In the genomic region with DNA sequence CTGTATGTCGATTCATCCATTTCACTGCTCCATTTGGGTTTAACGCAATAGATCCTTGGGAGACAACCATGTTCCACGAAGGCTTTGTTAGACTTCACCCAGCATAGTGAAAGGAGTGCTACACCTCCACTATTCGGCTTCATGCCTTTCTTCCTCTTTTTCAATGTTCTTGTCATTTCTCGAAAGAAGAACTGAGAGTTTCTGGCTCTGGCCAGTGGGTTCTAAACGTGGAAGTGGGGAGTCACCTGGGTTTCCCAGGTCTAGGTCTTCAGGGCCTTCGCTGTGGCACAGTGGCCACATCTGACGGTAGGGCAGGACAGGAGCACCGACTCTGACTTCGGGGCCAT, we compare ENCODE assay signal across 8 mouse cellular contexts. TPM values are rescaled to one million over a fixed set of nuclear protein-coding genes. Genes with fewer than 3 reads are reported as not detected.
A peak's percentile ranks its signal among the peaks of the same experiment; 100 is the strongest.
DNase-seq lines count a peak whose midpoint lies in the region; ATAC-seq and TF ChIP-seq lines count a peak whose summit lies in the region.

No protein-coding gene starts in this region.

- in situ Hi-C loops in ES-E14 (cut with MboI; ENCODE audit: low sequenced_read_pairs in 2 of 2, unreplicated experiment in 2 of 2): no loop called here

- ATAC-seq in heart, embryonic 12.5 days (ENCODE audit: insufficient number of reproducible peaks, low FRiP score): no peak
- ATAC-seq in hematopoietic stem cell, adult 5-6 weeks (replicated peaks in 1 of 2; ENCODE audit: insufficient read depth in 1 of 2, low FRiP score in 2 of 2, low TSS enrichment in 1 of 2, low read depth in 1 of 2, poor library complexity in 2 of 2, severe bottlenecking in 2 of 2): peak; percentile 18 to 26

- peak overlapping the region; percentile 90 for H3K4me3 ChIP-seq in heart, embryonic 12.5 days
- peak overlapping the region; percentile 84 to 93; a peak in 2 of 4 replicates for H3K4me3 ChIP-seq in ES-E14 (ENCODE audit: insufficient read depth in 1 of 2, low read depth in 1 of 2, low read length in 2 of 2, poor library complexity in 1 of 2, severe bottlenecking in 1 of 2)
- H3K4me3 ChIP-seq in midbrain, embryonic 10.5 days: peak overlapping the region; percentile 91

- no peaks in the 10 kb centered on the region for H3K9me3 ChIP-seq in heart, embryonic 12.5 days (replicated peaks)
- H3K9me3 ChIP-seq in ES-E14 (ENCODE audit: control insufficient read depth, insufficient read depth, low read depth, low read length): no peaks in the 10 kb centered on the region
- no peaks in the 10 kb centered on the region for H3K9me3 ChIP-seq in midbrain, embryonic 10.5 days (replicated peaks)

- H3K27ac ChIP-seq in heart, embryonic 12.5 days (ENCODE audit: poor library complexity, severe bottlenecking): peak overlapping the region; percentile 98; the same call in 1 of the 2 replicates
- no peak overlapping the region for H3K27ac ChIP-seq in ES-E14 (ENCODE audit: insufficient read depth, low read depth, low read length, poor library complexity, severe bottlenecking)
- peak overlapping the region; percentile 98 for H3K27ac ChIP-seq in midbrain, embryonic 10.5 days (replicated peaks)

- no peaks in the 10 kb centered on the region for H3K27me3 ChIP-seq in heart, embryonic 12.5 days (replicated peaks)
- no peaks in the 10 kb centered on the region for H3K27me3 ChIP-seq in midbrain, embryonic 10.5 days (ENCODE audit: low read depth, poor library complexity, severe bottlenecking)

- peaks cover 50% of the 10 kb centered on the region for H3K36me3 ChIP-seq in heart, embryonic 12.5 days
- H3K36me3 ChIP-seq in ES-E14 (ENCODE audit: control insufficient read depth, insufficient read depth, low read length, poor library complexity, severe bottlenecking): peaks cover 23% of the 10 kb centered on the region; the same call in 1 of the 2 replicates
- peaks cover 69% of the 10 kb centered on the region for H3K36me3 ChIP-seq in midbrain, embryonic 10.5 days

- H3K4me1 ChIP-seq in heart, embryonic 12.5 days (replicated peaks): peaks cover 20% of the 10 kb centered on the region
- H3K4me1 ChIP-seq in ES-E14 (ENCODE audit: control insufficient read depth in 2 of 2, insufficient read depth in 2 of 2, low read length in 2 of 2, poor library complexity in 1 of 2): peaks cover 2 to 4% of the 10 kb centered on the region in 2 experiments; a peak in 2 of 4 replicates
- H3K4me1 ChIP-seq in midbrain, embryonic 10.5 days: peaks cover 30% of the 10 kb centered on the region

- no peak for DNase-seq in heart, adult 9 months (ENCODE audit: low spot score in 2 of 2)
- DNase-seq in ES-E14 (ENCODE audit: low read depth, low spot score): no peak
- DNase-seq in midbrain, embryonic 10.5 days (ENCODE audit: low spot score): peak; percentile 26
- DNase-seq in urinary bladder, postnatal 14 days (ENCODE audit: low spot score): no peak
- no peak for DNase-seq in embryo, embryonic 10 days (ENCODE audit: low spot score)
- DNase-seq in layer of hippocampus, adult 18-20 months (ENCODE audit: low spot score in 2 of 2): no peak

- WGBS in heart, embryonic 12.5 days: 32% methylated on average over 10 of the region's 10 CpGs
- WGBS in midbrain, embryonic 10.5 days: 38% methylated on average over 10 of the region's 10 CpGs

- peak overlapping the region; percentile 95; the same call in 1 of the 2 replicates for H3K9ac ChIP-seq in heart, embryonic 12.5 days
- no peak overlapping the region for H3K9ac ChIP-seq in ES-E14 (ENCODE audit: insufficient read depth, low read depth, low read length, poor library complexity, severe bottlenecking)

- H3K4me2 ChIP-seq in heart, embryonic 12.5 days: peak overlapping the region; percentile 78

TF ChIP-seq in ES-E14, 5 proteins besides CTCF, POLR2A, EP300 and RAD21:
- TF ChIP-seq ZNF384 (IDR thresholded peaks at IDR 0.05; ENCODE audit: low read depth, low read length): no peak
- TF ChIP-seq HCFC1 (IDR thresholded peaks at IDR 0.05; ENCODE audit: borderline replicate concordance, insufficient read depth, low read length): no peak
- TF ChIP-seq ZC3H11A (IDR thresholded peaks at IDR 0.05; ENCODE audit: borderline replicate concordance, low read depth, low read length): no peak
- TF ChIP-seq CHD2 (IDR thresholded peaks at IDR 0.05; ENCODE audit: low read depth, low read length): no peak
- TF ChIP-seq MAFK (IDR thresholded peaks at IDR 0.05; ENCODE audit: insufficient read depth, low read depth, low read length): no peak

RNA-seq across cellular contexts. Expression of gene Dennd4b, which starts 0.3 kb away (rescaled TPM):
- 6.1 and 8.2 TPM in 2 replicates for polyA plus RNA-seq in heart, embryonic 12.5 days (2016; fragmentation: Nextera tagmentation; extraction: Ambion mirVana)
- 4.1 and 8.2 TPM in 2 replicates for total RNA-seq in ES-E14 (2012; rRNA removed)
- total RNA-seq in hematopoietic stem cell, adult 5-6 weeks (2017): 15.7 and 19.6 TPM in 2 replicates
- 6.9 and 7.0 TPM in 2 replicates for polyA plus RNA-seq in midbrain, embryonic 10.5 days (2016; fragmentation: Nextera tagmentation; extraction: Ambion mirVana)
- 10 to 100 TPM; 30.1 to 31.9 TPM for total RNA-seq in layer of hippocampus, adult 18-20 months (2021)

RNA-seq across cellular contexts. Expression of gene Crtc2, which starts 10.7 kb away (rescaled TPM):
- 14.6 and 18.7 TPM in 2 replicates for polyA plus RNA-seq in heart, embryonic 12.5 days (2016; fragmentation: Nextera tagmentation; extraction: Ambion mirVana)
- total RNA-seq in ES-E14 (2012; rRNA removed): 9.8 and 11.8 TPM in 2 replicates
- 15.1 and 18.8 TPM in 2 replicates for total RNA-seq in hematopoietic stem cell, adult 5-6 weeks (2017)
- 18.5 and 20.9 TPM in 2 replicates for polyA plus RNA-seq in midbrain, embryonic 10.5 days (2016; fragmentation: Nextera tagmentation; extraction: Ambion mirVana)
- 10 to 100 TPM; 36.4 to 45.7 TPM for total RNA-seq in layer of hippocampus, adult 18-20 months (2021)

RNA-seq across cellular contexts. Expression of gene Slc39a1, which starts 16.7 kb away (rescaled TPM):
- 63.5 and 67.8 TPM in 2 replicates for polyA plus RNA-seq in heart, embryonic 12.5 days (2016; fragmentation: Nextera tagmentation; extraction: Ambion mirVana)
- 88.4 and 115 TPM in 2 replicates for total RNA-seq in ES-E14 (2012; rRNA removed)
- 48.2 and 61.7 TPM in 2 replicates for total RNA-seq in hematopoietic stem cell, adult 5-6 weeks (2017)
- 69.6 and 81.8 TPM in 2 replicates for polyA plus RNA-seq in midbrain, embryonic 10.5 days (2016; fragmentation: Nextera tagmentation; extraction: Ambion mirVana)
- 10 to 100 TPM; 39.0 to 45.3 TPM for total RNA-seq in layer of hippocampus, adult 18-20 months (2021)

RNA-seq across cellular contexts. Expression of gene Creb3l4, which starts 21.3 kb away (rescaled TPM):
- 2.3 TPM in 2 replicates for polyA plus RNA-seq in heart, embryonic 12.5 days (2016; fragmentation: Nextera tagmentation; extraction: Ambion mirVana)
- total RNA-seq in ES-E14 (2012; rRNA removed): 2.3 and 4.8 TPM in 2 replicates
- not detected in 2 replicates for total RNA-seq in hematopoietic stem cell, adult 5-6 weeks (2017)
- 4.6 and 4.9 TPM in 2 replicates for polyA plus RNA-seq in midbrain, embryonic 10.5 days (2016; fragmentation: Nextera tagmentation; extraction: Ambion mirVana)
- under 1 TPM in 1 of 2 experiments, not detected in 1; 0.41 TPM for total RNA-seq in layer of hippocampus, adult 18-20 months (2021)

RNA-seq across cellular contexts. Expression of gene Gatad2b, which starts 28.3 kb away (rescaled TPM):
- 8.5 and 10.0 TPM in 2 replicates for polyA plus RNA-seq in heart, embryonic 12.5 days (2016; fragmentation: Nextera tagmentation; extraction: Ambion mirVana)
- 17.9 and 20.9 TPM in 2 replicates for total RNA-seq in ES-E14 (2012; rRNA removed)
- total RNA-seq in hematopoietic stem cell, adult 5-6 weeks (2017): 33.5 and 34.1 TPM in 2 replicates
- 13.6 and 14.1 TPM in 2 replicates for polyA plus RNA-seq in midbrain, embryonic 10.5 days (2016; fragmentation: Nextera tagmentation; extraction: Ambion mirVana)
- 100 to 1,000 TPM; 104 to 106 TPM for total RNA-seq in layer of hippocampus, adult 18-20 months (2021)
